Mouse (Mus musculus): Measurements from ENCODE around the gene Gm10800.
"Not testable (repeated sequence)": the region's sequence is repeated elsewhere in the genome, so short reads cannot be mapped to it uniquely, and the experiment has no call there.

The Gm10800 gene

GRCm38 (mm10) chr2:98667201-98667600 lies at the start of gene Gm10800:
Gm10800 (minus strand) TSS chr2:98667301.
- DNase-seq (ENCODE audit: low spot score in 2 of 2) = not testable (repeated sequence)

GRCm38 (mm10) chr2:98697533-98697932 lies 30.4 kb upstream of the Gm10800 start:
- DNase-seq (ENCODE audit: low spot score in 2 of 2) = no peak

- DNase-seq (ENCODE audit: low spot score in 2 of 2) = not testable (repeated sequence)
These were observed 5.2 kb downstream of the Gm10800 start, which contains the start of gene Gm10801 for GRCm38 (mm10) chr2:98661937-98662336. Gm10801 (plus strand) TSS chr2:98662237.

All from frontal cortex, postnatal 10 days (tissue).